Mouse (Mus musculus) forebrain, embryonic 16.5 days (tissue): ENCODE measurements at regions not wholly inside any gene's neighbourhood (a gene's known extent, or its start where the extent isn't known, plus 50 kb on each side); places are given as distances from the start of the nearest gene placed in this dataset.

Source experiments
- ATAC-seq: fragments of 200-750 bp; cut with Nextera tagmentation; 2 replicates; pipeline ENCODE4 v1.8.0; 2017; ENCODE audit warnings: mild to moderate bottlenecking, moderate library complexity
- H3K27ac ChIP-seq: fragments of 300-500 bp; sonication (generic); 2 replicates; pipeline ENCODE4 v1.5.1; 2014; ENCODE audit warnings: low read length, control low read depth
- H3K27me3 ChIP-seq: fragments of 300-500 bp; sonication (generic); replicated peaks from 2 replicates; pipeline ENCODE4 v1.6.1; 2014; ENCODE audit warnings: low read length; ENCODE audit not compliant: control insufficient read depth, insufficient read depth
- H3K36me3 ChIP-seq: fragments of 300-500 bp; sonication (generic); 2 replicates; pipeline ENCODE4 v1.6.1; 2014; ENCODE audit not compliant: control insufficient read depth, insufficient read depth
- H3K4me1 ChIP-seq: fragments of 300-500 bp; sonication (generic); replicated peaks from 2 replicates; pipeline ENCODE4 v1.6.1; 2014; ENCODE audit warnings: low read length; ENCODE audit not compliant: control insufficient read depth, insufficient read depth
- H3K4me2 ChIP-seq: fragments of 300-500 bp; sonication (generic); 2 replicates; pipeline ENCODE4 v1.6.1; 2014; ENCODE audit warnings: mild to moderate bottlenecking, low read length, control low read depth
- H3K4me3 ChIP-seq: fragments of 300-500 bp; sonication (generic); replicated peaks from 2 replicates; pipeline ENCODE4 v1.5.1; 2014; ENCODE audit warnings: mild to moderate bottlenecking, low read length, control low read depth
- H3K9ac ChIP-seq: fragments of 300-500 bp; sonication (generic); replicated peaks from 2 replicates; pipeline ENCODE4 v1.6.1; 2014; ENCODE audit warnings: low read depth, low read length, control low read depth
- H3K9me3 ChIP-seq: fragments of 300-500 bp; sonication (generic); 2 replicates; pipeline ENCODE4 v1.6.1; 2016; ENCODE audit warnings: low read length; ENCODE audit not compliant: control insufficient read depth
- WGBS: fragments of 180-500 bp; shearing (Covaris S2); extraction: QIAGEN DNeasy Blood & Tissue Kit; methylation state at CpG from one replicate; pipeline ENCODE4 v1.1.7; 2014; 5-methylcytosine and 5-hydroxymethylcytosine counted together

- H3K9me3 ChIP-seq = no peaks in the 10 kb centered on the region
- no peaks in the 10 kb centered on the region for H3K4me1 ChIP-seq
- H3K27me3 ChIP-seq = no peaks in the 10 kb centered on the region
- H3K4me2 ChIP-seq = no peak overlapping the region
- no peaks in the 10 kb centered on the region for H3K36me3 ChIP-seq
- WGBS = 88% methylated on average over 5 of the region's 5 CpGs
- no peak overlapping the region for H3K27ac ChIP-seq
- no peak overlapping the region for H3K9ac ChIP-seq
- H3K4me3 ChIP-seq = no peak overlapping the region
- ATAC-seq = no peak
Observed at GRCm38 (mm10) chr9:122487001-122487400, 135.6 kb downstream of the Abhd5 start.

- Histone ChIP-seq H3K4me3 (no peak overlapping the region), H3K9ac (no peak overlapping the region), H3K27me3 (no peaks in the 10 kb centered on the region), H3K4me1 (no peaks in the 10 kb centered on the region), H3K9me3 (no peaks in the 10 kb centered on the region), H3K27ac (no peak overlapping the region), H3K4me2 (no peak overlapping the region), H3K36me3 (no peaks in the 10 kb centered on the region)
- no peak for ATAC-seq
- 86% methylated on average over 9 of the region's 9 CpGs for WGBS
Observed at GRCm38 (mm10) chr9:122494691-122495090, 143.3 kb downstream of the Abhd5 start.

DNA sequence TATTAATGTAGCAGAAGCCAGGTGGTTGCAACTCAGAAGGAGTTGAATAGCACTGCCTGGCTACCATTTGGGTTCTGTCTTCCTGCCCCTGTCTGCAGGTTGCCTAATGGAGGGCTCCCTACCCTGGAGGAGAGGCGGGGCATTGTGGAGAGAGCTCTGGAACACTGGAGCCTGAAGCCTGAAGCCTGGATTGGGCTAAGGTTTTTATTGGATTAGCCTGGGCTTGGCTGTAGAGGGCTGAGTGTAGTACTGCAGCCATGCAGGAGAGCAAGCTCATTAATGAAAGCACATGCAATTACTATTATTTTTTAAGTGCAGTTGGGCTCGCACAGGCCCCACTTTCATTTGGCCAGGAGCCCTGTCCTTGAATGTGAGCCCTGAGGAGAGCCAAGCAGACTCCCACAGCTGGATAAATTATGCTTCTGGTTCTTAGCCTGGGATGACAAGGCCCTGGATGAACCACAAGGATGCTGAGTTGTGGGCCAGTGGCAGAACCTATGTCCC, 145.1 kb downstream of the Abhd5 start:
- Histone ChIP-seq H3K27ac (no peak overlapping the region), H3K9ac (no peak overlapping the region), H3K27me3 (no peaks in the 10 kb centered on the region), H3K9me3 (no peaks in the 10 kb centered on the region), H3K4me2 (no peak overlapping the region), H3K4me3 (no peak overlapping the region), H3K4me1 (peaks cover 10% of the 10 kb centered on the region), H3K36me3 (no peaks in the 10 kb centered on the region)
- ATAC-seq = no peak
- 66% methylated on average over 2 of the region's 2 CpGs for whole genome bisulfite sequencing

GRCm38 (mm10) chr9:122501864-122502341, 150.5 kb downstream of the Abhd5 start:
- Histone ChIP-seq H3K36me3 (no peaks in the 10 kb centered on the region), H3K9me3 (no peaks in the 10 kb centered on the region), H3K4me2 (peak overlapping the region; percentile 25), H3K27ac (peak overlapping the region; percentile 60), H3K27me3 (no peaks in the 10 kb centered on the region), H3K4me3 (peak overlapping the region; percentile 8; the same call in 1 of the 2 replicates), H3K4me1 (peaks cover 22% of the 10 kb centered on the region), H3K9ac (0 out of 2 replicates have a peak overlapping the region, but pooled peaks have one; percentile 14)
- 12% methylated on average over 13 of the region's 13 CpGs for WGBS
- peak; percentile 57 for ATAC-seq

DNA sequence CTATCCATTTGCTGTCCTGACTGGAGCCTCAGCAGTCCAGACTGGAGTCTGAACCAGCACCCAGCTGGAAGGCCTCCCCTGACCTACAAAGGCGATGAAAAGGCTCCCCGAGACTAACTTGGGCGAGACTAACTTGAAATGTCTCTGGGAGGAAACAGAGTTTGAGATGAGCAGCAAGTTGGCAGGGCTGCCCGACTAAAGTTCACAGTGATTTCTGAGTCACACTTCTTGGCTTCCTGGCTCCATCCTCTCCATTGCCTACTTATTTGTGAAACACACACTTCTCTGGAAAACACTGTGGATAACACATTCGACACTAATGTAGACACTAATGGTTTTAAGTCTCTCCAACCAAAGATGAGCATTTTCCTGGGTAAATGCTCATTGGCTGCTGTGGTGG, 170.2 kb downstream of the Abhd5 start:
- Histone ChIP-seq H3K4me2 (no peak overlapping the region), H3K27me3 (no peaks in the 10 kb centered on the region), H3K9me3 (no peaks in the 10 kb centered on the region), H3K4me1 (no peaks in the 10 kb centered on the region), H3K4me3 (no peak overlapping the region), H3K27ac (no peak overlapping the region), H3K36me3 (no peaks in the 10 kb centered on the region), H3K9ac (no peak overlapping the region)
- 62% methylated on average over 5 of the region's 5 CpGs for WGBS
- no peak for ATAC-seq

GRCm38 (mm10) chr9:122525621-122526055, 174.2 kb downstream of the Abhd5 start:
- WGBS = 9% methylated on average over 10 of the region's 10 CpGs

GRCm38 (mm10) chr9:122528267-122528666, 176.9 kb downstream of the Abhd5 start:
- peaks cover 6% of the 10 kb centered on the region for H3K4me1 ChIP-seq
- ATAC-seq = no peak
- no peak overlapping the region for H3K9ac ChIP-seq
- no peaks in the 10 kb centered on the region for H3K9me3 ChIP-seq
- H3K4me2 ChIP-seq = no peak overlapping the region
- peaks cover 4% of the 10 kb centered on the region; the same call in 1 of the 2 replicates for H3K27me3 ChIP-seq
- H3K27ac ChIP-seq = no peak overlapping the region
- H3K36me3 ChIP-seq = no peaks in the 10 kb centered on the region
- 74% methylated on average over 6 of the region's 6 CpGs for WGBS
- no peak overlapping the region for H3K4me3 ChIP-seq

More at GRCm38 (mm10) chr9:122525621-122526055, 174.2 kb downstream of the Abhd5 start:
- Histone ChIP-seq H3K4me3 (no peak overlapping the region), H3K9ac (no peak overlapping the region), H3K4me2 (no peak overlapping the region), H3K27me3 (no peaks in the 10 kb centered on the region), H3K36me3 (no peaks in the 10 kb centered on the region), H3K27ac (no peak overlapping the region), H3K4me1 (peaks cover 6% of the 10 kb centered on the region), H3K9me3 (no peaks in the 10 kb centered on the region)
- no peak for ATAC-seq

DNA sequence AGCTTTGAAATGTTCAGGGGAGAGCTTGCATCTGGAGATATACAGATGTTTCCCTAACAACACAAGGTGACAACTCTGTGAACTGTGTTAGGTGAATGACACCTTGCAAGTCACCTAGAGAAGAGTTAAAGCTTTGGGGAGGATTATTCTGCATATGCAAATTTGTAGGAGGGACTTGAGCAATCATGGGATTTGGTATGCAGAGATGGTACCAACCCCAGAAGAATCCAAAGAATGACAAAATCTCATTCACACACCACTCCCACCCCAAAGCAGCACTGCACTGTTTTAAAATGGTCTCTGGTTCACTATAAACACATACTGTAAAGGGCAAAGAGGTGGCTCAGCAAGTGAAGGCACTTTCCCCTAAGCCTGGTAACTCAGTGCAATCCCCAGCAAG, 178.3 kb downstream of the Abhd5 start:
- H3K36me3 ChIP-seq = no peaks in the 10 kb centered on the region
- no peak overlapping the region for H3K4me3 ChIP-seq
- no peak overlapping the region for H3K27ac ChIP-seq
- no peak for ATAC-seq
- no peak overlapping the region for H3K9ac ChIP-seq
- H3K27me3 ChIP-seq = peaks cover 4% of the 10 kb centered on the region; the same call in 1 of the 2 replicates
- no peaks in the 10 kb centered on the region for H3K9me3 ChIP-seq
- peaks cover 14% of the 10 kb centered on the region for H3K4me1 ChIP-seq
- H3K4me2 ChIP-seq = no peak overlapping the region

DNA sequence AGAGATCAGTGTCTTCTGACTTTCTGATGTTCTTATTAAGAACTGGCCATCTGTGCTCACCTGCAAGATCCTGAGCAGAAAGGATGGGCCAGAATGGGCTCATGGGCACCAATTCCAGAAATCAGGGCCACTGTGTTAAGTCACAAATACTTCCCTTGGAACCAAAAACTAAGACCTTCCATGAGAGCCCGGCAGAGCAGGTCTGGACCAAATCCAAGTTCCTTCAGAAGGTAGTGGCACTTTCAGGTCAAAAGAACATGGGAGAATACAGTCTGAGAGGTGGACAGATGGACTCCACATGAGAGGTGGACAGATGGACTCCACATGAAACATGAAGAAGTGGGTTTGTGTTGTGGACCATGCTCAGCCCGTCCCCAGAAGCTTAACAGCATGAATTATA, 180.4 kb downstream of the Abhd5 start:
- 89% methylated on average over 2 of the region's 2 CpGs for WGBS
- Histone ChIP-seq H3K27ac (no peak overlapping the region), H3K27me3 (peaks cover 4% of the 10 kb centered on the region; the same call in 1 of the 2 replicates), H3K4me2 (no peak overlapping the region), H3K9me3 (no peaks in the 10 kb centered on the region), H3K4me1 (peaks cover 16% of the 10 kb centered on the region), H3K9ac (no peak overlapping the region), H3K36me3 (no peaks in the 10 kb centered on the region), H3K4me3 (no peak overlapping the region)
- no peak for ATAC-seq
